Mouse (Mus musculus): ENCODE data around the gene Gm49388.
"Not testable (repeated sequence)": the region's sequence is repeated elsewhere in the genome, so short reads cannot be mapped to it uniquely, and the experiment has no call there.

Gene Gm49388

DNA sequence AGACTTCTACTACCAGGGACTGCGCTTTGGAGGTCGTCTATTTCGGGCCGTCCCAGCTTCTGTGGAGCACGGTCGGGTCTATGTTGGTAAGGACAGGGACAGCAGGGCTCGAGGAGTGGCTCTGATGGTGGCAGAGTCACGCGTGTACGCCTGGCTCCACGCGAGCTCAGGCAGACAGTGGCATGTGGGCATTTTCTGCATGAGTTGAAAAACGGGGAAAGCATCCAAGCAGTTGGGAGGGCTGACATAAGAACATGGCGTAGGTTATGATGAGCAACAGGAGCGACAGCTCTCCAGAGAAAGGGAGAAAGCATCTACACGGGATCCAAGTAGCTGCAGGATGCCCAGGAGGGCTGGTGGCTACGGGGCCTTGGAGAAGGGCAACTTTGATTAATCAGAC lies 16.9 kb downstream of the Gm49388 start:
- DNase-seq (ENCODE audit: low read depth, low spot score) = no peak

- no peak for DNase-seq (ENCODE audit: low read depth, low spot score)
Observed at GRCm38 (mm10) chr7:127808821-127809220, 23.4 kb downstream of the Gm49388 start.

GRCm38 (mm10) chr7:127809846-127810245 lies 24.4 kb downstream of the Gm49388 start:
- DNase-seq (ENCODE audit: low read depth, low spot score) = no peak

DNA sequence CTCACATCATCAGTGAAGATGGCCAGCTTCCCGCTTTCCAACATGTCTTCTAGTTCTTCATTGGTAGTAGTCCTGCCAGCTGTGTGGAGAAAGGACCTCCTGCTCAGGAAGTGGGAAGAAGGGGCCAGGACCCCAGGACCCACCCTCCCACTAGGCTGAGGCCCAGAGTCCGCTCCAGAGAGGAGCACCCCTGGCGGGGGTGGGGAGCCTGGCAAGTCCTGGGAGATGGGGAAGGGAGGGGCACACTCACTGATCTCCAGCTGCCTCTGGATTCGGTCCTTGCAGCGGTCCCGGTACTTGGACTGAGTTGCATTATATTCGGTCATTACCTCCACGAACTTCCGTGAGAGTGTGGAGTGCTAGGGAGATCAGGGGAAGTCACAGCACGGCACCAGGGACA lies 25.2 kb downstream of the Gm49388 start:
- no peak for DNase-seq (ENCODE audit: low read depth, low spot score)

DNA sequence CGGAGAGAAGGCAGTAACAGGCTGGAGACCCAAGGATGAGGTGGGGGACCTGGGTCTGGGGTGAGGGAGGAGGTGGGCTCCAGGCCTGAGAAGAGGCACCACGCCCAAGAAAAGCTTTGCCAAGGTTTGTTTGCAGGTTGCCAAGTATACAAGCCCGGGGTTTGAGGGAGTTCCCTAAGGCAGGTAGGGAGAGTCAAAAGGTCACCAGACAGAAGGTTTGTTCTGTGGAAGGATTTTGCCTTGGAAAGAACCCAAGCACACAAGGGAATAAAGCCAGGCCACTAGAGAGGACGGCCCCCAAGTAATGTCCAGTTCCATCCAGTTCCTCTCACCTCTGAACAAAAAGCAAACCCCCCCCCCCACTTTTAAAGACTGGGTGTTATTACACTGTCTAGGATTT lies 25.8 kb downstream of the Gm49388 start:
- no peak for DNase-seq (ENCODE audit: low read depth, low spot score)

GRCm38 (mm10) chr7:127812292-127812691 lies 26.9 kb downstream of the Gm49388 start:
- no peak for DNase-seq (ENCODE audit: low read depth, low spot score)

DNA sequence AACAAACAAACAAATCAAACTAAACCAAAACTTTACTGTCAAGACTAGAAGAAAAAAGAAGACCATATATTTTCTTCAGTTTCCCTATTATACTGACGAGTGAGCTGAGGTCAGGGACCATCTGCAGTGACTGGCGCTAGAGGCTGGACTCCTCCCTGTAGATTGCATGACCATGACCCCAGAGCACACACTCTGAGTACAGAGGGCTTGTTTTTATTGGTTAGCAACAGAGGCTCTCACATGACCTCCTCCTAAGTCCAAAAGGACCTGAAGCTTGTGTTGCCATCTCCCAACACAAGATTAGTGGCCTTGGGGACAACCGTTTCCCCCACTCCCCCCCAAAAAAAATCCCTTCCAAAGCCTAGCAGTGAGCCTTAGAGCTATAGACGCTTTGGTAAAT lies 28.4 kb downstream of the Gm49388 start:
- DNase-seq (ENCODE audit: low read depth, low spot score) = no peak

DNA sequence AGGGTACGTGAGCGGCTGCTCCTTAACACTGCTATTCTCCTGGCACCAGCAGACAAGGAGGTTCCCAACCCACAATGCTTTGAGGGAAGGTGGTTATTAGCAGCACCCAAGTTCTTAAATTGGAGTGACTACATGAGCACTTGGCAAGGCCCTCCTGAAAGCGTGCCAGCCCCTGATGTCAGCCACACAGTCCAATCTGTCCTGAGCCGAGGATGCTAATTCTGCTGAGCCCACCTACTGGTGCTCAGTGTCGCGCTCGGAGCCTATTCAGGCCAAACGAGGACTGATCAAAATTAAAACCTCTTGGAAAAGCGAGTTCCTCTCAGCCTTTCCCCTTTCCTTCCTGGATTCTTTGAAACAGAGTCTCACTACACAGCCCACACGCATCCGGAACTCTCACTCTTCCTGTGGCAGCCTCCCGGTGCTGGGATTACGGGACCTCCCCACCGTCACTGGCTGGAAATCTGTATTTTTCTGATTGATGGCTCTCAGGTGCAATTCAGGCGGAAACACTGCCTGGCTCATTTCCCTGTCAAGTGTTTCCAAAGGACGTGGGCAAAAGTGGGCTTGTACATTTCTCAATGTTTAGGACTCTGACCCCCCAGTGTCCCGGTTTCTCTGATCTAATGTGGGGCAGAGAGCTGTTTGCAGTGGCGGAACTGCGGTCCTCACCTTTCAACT lies 29.0 kb downstream of the Gm49388 start:
- peak; percentile 20 for DNase-seq (ENCODE audit: low read depth, low spot score)

DNA sequence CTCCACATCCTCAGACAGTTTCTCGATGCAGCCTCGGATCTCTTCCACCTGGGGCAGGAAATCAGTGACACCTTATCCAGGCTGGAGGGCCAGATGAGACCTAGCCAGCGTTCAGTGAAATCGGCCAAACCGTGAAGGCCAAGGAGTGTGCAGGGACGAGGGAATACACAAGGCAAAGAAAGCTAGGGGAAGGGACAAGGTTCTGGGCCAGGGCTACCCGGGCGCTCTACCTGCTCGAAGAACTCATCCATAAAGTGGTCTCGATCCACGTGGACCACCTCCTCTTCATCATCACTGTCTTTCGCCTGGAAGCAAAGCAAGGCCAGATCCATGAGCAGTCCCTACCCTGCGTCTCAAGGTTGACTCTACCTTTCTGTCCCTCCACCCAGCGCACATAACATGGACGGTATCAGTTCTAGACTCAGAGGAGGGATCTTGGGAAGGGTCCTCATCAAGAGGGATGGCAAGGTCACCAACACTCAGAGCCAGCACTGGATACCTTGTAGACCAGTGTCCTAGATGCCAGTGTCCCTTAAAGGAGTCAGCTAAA lies 29.8 kb downstream of the Gm49388 start:
- DNase-seq (ENCODE audit: low read depth, low spot score) = no peak

DNA sequence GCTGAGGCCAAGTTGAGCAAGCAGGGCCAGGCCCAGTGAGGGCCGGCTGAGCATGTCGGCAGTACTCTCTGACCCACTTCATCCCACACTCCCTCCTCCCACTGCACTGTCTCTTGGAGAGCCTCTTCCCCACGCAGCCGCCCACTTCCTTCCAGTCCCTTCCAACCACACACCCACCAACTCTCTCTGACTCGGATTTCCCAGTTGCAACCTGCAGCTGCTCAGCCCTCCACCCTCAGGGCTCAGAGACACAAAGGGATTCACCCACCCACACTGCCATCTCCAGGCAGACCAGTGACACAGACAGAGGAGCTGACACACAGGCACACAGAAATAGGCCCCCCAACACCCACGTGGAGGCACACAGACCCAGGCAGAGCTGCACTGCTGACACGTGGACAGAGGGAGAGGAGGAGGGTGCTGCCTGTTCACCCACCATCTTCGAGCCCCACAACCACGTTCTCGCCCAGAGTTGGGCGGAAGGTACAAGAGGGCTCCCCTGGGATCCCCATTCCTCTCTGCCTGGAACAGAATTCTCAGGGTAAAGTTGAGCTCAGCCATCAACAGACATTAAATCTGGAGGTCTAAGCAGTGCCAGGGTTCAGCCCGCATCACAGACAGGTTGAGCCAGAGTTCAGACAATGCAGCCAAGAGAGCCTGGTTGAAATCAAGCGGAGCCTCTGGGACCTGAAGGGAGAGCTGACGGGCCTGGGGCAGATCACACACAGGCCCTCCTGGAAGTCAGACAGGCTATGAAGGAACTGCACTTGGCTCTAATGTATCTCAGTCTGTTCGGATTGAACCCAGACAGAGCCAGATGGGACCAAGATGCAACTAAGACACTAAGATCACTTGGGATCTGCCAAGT lies 30.8 kb downstream of the Gm49388 start:
- DNase-seq (ENCODE audit: low read depth, low spot score) = no peak

DNA sequence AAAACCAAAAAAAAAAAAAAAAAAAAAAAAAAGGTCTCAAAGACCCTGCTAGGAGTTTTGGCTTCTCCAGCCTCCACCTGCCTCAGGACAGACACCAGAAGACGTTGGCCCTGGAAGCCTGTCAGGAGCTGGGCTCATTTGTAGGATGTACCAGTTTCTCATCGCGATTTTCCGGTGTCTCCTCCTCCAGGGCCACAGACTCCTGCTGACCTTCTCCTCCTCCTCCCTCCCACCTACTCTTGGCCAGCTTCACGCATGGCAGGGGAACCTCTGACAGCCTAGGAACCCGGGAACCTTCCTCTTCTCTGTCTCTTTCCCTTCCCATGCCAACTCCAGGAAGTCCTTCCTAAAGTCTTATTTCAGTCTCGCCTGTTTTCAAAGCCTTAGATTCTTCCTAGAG lies 31.6 kb downstream of the Gm49388 start:
- no peak for DNase-seq (ENCODE audit: low read depth, low spot score)

GRCm38 (mm10) chr7:127817776-127818175 lies 32.4 kb downstream of the Gm49388 start:
- no peak for DNase-seq (ENCODE audit: low read depth, low spot score)

- DNase-seq (ENCODE audit: low read depth, low spot score) = no peak
Observed at GRCm38 (mm10) chr7:127820836-127821509, 35.6 kb downstream of the Gm49388 start.

DNA sequence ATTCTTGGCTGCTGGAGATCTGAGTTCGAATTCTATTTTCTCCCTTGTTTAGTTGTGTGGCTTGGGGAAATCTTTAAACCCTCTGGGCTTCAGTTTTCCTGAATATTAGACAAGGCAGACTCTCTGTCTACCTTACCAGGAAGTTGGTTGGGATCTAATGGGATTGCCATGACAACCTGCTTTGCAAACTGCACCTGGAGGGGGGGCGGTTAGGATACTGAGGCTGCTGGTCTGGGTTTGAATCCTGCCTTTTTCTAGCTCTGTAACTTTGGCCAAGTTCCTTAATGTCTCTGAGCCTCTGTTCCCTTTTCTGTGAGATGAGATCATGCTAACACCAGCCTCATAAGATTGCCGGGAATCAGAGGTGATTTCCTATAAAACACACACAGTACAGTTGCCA lies 37.1 kb downstream of the Gm49388 start:
- no peak for DNase-seq (ENCODE audit: low read depth, low spot score)

GRCm38 (mm10) chr7:127823236-127824171 lies 38.1 kb downstream of the Gm49388 start:
- no peak for DNase-seq (ENCODE audit: low read depth, low spot score)

DNA sequence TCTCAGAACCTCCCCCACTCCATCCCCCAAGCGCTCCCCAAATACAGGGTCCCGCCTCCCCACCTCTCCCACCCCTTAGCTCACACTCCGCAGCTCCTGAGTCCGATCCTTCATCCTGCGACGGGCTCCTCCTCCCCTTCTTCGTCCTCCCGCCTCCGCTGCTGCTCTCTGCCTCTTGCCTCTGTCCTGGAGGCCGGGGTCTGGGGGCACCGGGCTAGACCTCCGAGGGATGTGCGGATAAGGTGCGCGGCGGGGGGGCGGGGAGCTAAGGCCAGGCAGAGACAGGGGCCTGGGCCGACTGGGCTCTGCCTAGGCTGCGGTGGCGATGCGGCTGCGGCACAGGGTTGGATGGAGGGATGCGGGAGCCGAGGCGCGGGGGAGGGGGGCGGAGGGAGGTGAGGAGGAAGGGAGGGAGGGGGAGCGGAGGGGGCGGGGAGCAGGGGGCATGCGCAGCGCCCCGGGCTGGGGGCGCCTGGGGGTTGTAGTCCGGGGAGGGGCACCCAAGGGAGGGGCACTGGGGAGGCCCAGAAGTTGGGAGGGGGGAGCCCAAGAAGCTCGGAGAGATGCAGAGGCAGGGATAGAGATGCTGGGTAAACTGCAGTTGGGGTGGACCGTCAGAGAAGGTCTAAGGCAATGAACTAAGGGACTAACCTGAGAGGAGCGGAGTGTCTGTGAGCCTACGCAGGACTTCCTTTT lies 38.9 kb downstream of the Gm49388 start, which contains the start of the genes Stx4a and Stx1b:
Gene Stx4a (plus strand): TSS at position 119 of the 696 bp plus-strand sequence.
Gene Stx1b (minus strand): TSS at position 374 of the 696 bp plus-strand sequence.
- peak; percentile 59 for DNase-seq (ENCODE audit: low read depth, low spot score)

DNA sequence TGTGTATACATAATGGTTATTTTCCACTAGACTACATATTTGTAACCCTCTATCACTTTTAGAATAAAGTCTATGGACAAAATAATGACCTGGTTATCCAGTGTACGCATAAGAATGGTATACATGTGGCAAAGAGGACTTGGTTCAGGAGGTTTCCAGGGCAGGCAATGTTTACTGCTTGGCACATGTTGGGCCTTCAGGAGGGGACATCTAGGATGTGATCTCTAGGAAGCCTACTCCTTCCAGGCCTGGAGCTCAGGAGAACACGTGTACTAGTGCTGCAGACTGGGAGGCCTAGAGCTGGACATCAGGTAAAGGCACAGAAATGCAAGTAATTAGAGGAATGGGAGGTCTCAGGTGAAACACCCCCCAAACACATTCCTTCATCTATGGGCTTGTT lies 50.1 kb downstream of the Gm49388 start:
- DNase-seq (ENCODE audit: low read depth, low spot score) = no peak

DNA sequence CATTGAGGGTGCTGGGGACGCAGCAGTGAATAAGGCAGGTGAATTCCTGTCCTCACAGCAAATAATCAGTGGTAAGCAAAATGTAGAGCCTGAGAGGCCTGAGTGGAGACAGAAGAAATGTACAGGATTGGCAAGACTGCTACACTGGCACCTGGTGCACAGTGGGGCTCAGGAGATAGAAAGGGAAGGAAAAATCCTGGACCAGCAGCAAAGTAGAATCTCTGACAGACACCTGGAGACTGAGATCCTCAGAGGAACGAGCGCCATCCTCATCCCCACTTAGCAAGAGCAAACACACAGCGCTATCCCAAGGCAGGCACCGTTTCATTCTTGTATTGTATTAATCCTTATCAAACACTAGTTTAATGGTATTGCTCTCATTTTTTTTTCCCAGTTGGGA lies 52.1 kb downstream of the Gm49388 start:
- DNase-seq (ENCODE audit: low read depth, low spot score) = no peak

- not testable (repeated sequence) for DNase-seq (ENCODE audit: low read depth, low spot score)
Observed at GRCm38 (mm10) chr7:127837878-127838277, 52.5 kb downstream of the Gm49388 start.

DNA sequence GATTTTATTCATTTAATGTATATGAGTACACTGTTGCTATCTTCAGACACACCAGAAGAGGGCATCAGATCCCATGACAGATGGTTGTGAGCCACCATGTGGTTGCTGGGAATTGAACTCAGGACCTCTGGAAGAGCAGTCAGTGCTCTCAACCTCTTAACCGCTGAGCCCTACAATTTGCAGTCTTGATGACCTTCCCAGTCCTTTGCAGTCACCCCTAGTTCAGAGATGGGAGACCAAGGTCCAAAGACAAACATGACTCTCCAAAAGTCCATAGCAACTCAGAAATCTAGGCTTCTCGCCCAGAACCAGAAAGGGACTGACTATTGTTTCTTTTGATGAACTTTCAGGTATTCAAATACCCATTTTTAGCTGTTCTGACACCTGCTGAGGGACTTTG lies 54.6 kb downstream of the Gm49388 start:
- not testable (repeated sequence) for DNase-seq (ENCODE audit: low read depth, low spot score)
